Mouse (Mus musculus) ES-Bruce4 (cell line): Measurements from ENCODE around the gene Kcnj6. TPM values are rescaled to one million over a fixed set of nuclear protein-coding genes. Genes with fewer than 3 reads are reported as not detected.

Experiments
- H3K27ac ChIP-seq: 2 replicates; pipeline ENCODE4 v1.5.1; 2012; ENCODE audit warnings: low read length, inconsistent platforms; ENCODE audit not compliant: insufficient read depth
- H3K27me3 ChIP-seq: 2 replicates; pipeline ENCODE4 v1.6.1; 2012; ENCODE audit warnings: mild to moderate bottlenecking, low read length, inconsistent platforms; ENCODE audit not compliant: control insufficient read depth, poor library complexity, insufficient read depth, severe bottlenecking
- H3K36me3 ChIP-seq: 2 replicates; pipeline ENCODE4 v1.6.1; 2012; ENCODE audit warnings: inconsistent platforms, mild to moderate bottlenecking, low read length, moderate library complexity; ENCODE audit not compliant: control insufficient read depth, poor library complexity, insufficient read depth, severe bottlenecking
- H3K4me1 ChIP-seq: one replicate; pipeline ENCODE4 v1.8.1; 2011; ENCODE audit warnings: low read length; ENCODE audit not compliant: control insufficient read depth, insufficient read depth
- H3K4me3 ChIP-seq: 2 replicates; pipeline ENCODE4 v1.5.1; 2011; ENCODE audit warnings: low read depth, mild to moderate bottlenecking, low read length
- H3K9ac ChIP-seq: 2 replicates; pipeline ENCODE4 v1.6.1; 2012; ENCODE audit warnings: low read depth, mild to moderate bottlenecking, inconsistent platforms; ENCODE audit not compliant: poor library complexity, severe bottlenecking
- H3K9me3 ChIP-seq: replicated peaks from 2 replicates; pipeline ENCODE4 v1.6.1; 2012; ENCODE audit warnings: mild to moderate bottlenecking, low read length, inconsistent platforms; ENCODE audit not compliant: control insufficient read depth, poor library complexity, insufficient read depth, severe bottlenecking
- CTCF ChIP-seq: IDR thresholded peaks from one replicate; pipeline ENCODE4 v1.8.1; 2011; ENCODE audit warnings: low read depth, low read length
- EP300 ChIP-seq: IDR thresholded peaks from 2 replicates; pipeline ENCODE4 v1.6.1; 2011; ENCODE audit warnings: low read depth, low read length; ENCODE audit not compliant: insufficient read depth
- POLR2A ChIP-seq: IDR thresholded peaks from one replicate; pipeline ENCODE4 v1.8.1; 2011; ENCODE audit warnings: low read length; ENCODE audit not compliant: insufficient read depth
- polyA plus RNA-seq: library from polyadenylated mRNA; stranded (reverse); fragments of >200 nt; gene quantifications from 2 replicates; pipeline ENCODE4 v1.2.4, GENCODE M21; 2011; ENCODE audit warnings: low read depth; ENCODE audit not compliant: missing spikeins, insufficient read depth, insufficient read length

The Kcnj6 gene
- polyA plus RNA-seq, 1 experiment = not detected

DNA sequence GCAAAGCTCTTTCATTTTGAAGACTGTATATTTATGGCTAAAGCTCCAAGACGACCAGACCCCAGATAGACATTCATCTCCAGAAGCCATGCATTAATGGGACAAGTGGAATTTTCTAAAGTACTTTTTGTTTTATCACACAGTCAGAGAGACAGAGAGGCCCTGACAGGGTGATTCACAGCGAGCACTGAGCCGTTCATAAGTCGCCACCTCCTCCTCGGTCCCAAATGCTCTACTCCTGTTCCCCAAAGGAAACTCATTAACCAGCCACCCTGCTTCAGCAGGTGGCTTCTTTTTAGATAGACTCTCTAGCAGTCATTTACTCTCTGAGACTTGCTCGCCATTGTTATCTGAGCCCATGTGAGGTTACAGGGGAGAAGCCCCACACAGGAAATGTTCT, 72.1 kb downstream of the Kcnj6 start:
- Histone ChIP-seq H3K36me3 (no peaks in the 10 kb centered on the region), H3K4me1 (no peaks in the 10 kb centered on the region), H3K9ac (no peak overlapping the region), H3K27me3 (no peaks in the 10 kb centered on the region), H3K9me3 (no peaks in the 10 kb centered on the region), H3K4me3 (no peak overlapping the region), H3K27ac (no peak overlapping the region)
- TF ChIP-seq EP300 (no peak), CTCF (no peak), POLR2A (no peak)

DNA sequence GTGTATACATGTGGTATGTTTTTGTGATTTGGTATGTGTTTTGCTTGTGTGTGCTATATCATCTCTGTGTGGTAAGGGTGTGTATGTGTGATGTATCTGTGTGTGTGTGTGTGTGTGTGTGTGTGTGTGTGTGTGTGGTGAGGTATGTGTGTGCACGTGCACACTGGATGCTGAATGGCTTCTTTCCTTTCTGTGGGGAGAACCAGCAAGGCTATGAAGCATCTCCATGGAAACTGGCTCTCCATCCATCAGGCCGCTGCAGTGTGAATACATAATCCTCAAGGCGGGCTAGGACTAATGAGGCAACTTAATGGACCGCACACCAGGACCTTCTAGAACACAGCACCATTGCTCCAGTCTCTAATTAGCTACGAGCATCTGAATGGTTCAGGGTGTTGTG, 78.3 kb downstream of the Kcnj6 start:
- H3K36me3 ChIP-seq = no peaks in the 10 kb centered on the region
- no peaks in the 10 kb centered on the region for H3K27me3 ChIP-seq
- no peaks in the 10 kb centered on the region for H3K4me1 ChIP-seq
- H3K27ac ChIP-seq = no peak overlapping the region
- TF ChIP-seq CTCF = no peak
- TF ChIP-seq POLR2A = no peak
- TF ChIP-seq EP300 = no peak
- H3K9me3 ChIP-seq = no peaks in the 10 kb centered on the region
- H3K4me3 ChIP-seq = no peak overlapping the region
- no peak overlapping the region for H3K9ac ChIP-seq

DNA sequence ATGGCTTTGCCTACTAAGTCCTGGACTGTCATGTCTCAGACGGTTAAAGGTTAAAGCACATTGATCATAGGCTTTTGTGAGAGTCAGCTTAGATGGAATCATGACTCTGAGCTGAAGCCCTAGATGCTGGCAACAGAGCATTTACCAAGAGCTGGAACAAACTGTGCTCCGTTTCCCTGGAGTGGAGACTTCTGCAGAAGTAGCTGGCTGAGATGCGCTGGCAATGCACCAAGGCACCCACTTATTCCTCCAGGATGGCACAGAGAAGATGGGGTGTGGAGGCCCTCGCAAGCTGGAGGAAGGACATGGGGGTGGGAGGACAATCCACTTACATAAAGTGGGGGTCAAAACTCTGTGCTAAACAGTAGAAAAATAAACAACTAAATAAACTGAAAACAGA, 91.5 kb downstream of the Kcnj6 start:
- Histone ChIP-seq H3K27ac (no peak overlapping the region), H3K27me3 (no peaks in the 10 kb centered on the region), H3K9ac (no peak overlapping the region), H3K4me3 (no peak overlapping the region), H3K4me1 (no peaks in the 10 kb centered on the region), H3K9me3 (no peaks in the 10 kb centered on the region), H3K36me3 (no peaks in the 10 kb centered on the region)
- TF ChIP-seq CTCF = no peak
- TF ChIP-seq POLR2A = no peak
- no peak for TF ChIP-seq EP300

- Histone ChIP-seq H3K4me1 (no peaks in the 10 kb centered on the region), H3K27ac (no peak overlapping the region), H3K27me3 (no peaks in the 10 kb centered on the region), H3K9ac (no peak overlapping the region), H3K36me3 (no peaks in the 10 kb centered on the region), H3K4me3 (no peak overlapping the region), H3K9me3 (no peaks in the 10 kb centered on the region)
- TF ChIP-seq POLR2A = no peak
- TF ChIP-seq EP300 = no peak
- TF ChIP-seq CTCF = no peak
Observed at GRCm38 (mm10) chr16:94898832-94899231, 98.7 kb downstream of the Kcnj6 start.

DNA sequence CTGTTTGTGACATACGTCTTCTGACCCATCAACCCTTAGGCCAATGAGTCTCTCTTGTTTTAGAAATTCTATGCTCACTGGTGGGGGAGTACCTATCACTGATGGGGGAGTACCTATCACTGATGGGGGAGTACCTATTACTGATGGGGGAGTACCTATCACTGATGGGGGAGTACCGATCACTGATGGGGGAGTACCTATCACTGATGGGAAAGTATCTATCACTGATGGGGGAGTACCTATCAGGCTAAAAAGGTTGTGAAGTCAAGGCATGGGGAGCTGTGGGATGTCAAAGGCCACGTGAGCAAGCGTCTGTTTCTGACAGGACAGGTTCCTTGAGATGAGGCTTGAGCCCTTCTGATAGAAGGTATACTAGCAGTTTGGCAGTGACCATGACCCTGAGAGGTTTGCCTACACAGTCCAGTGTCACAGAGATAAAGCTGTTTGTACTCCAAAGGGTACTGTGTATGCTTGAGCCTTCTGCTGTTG, 105.3 kb downstream of the Kcnj6 start:
- Histone ChIP-seq H3K9ac (no peak overlapping the region), H3K27ac (no peak overlapping the region), H3K4me1 (no peaks in the 10 kb centered on the region), H3K36me3 (no peaks in the 10 kb centered on the region), H3K4me3 (no peak overlapping the region), H3K9me3 (no peaks in the 10 kb centered on the region), H3K27me3 (no peaks in the 10 kb centered on the region)
- no peak for TF ChIP-seq POLR2A
- no peak for TF ChIP-seq CTCF
- TF ChIP-seq EP300 = no peak

DNA sequence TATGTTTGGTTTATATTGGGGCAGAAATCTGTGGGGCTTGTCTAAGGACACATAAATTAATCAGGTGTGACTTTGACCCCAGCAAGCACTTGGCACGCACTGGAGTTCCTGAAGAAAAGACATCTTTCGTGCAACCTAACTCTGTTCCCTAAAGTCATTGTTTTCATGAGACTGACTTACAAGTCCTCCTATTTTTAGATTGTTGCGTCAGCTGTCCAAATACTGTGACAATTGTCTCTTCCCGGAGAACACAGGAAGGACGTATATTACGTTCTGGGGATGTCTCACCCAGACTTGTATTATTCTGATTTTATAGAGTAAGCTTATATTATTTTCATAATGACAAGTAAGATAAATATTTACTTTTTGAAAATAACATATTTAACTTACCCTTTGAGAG, 106.9 kb downstream of the Kcnj6 start:
- no peak overlapping the region for H3K9ac ChIP-seq
- TF ChIP-seq EP300 (no peak), POLR2A (no peak), CTCF (no peak)
- H3K36me3 ChIP-seq = no peaks in the 10 kb centered on the region
- no peak overlapping the region for H3K4me3 ChIP-seq
- no peak overlapping the region for H3K27ac ChIP-seq
- H3K27me3 ChIP-seq = no peaks in the 10 kb centered on the region
- H3K4me1 ChIP-seq = no peaks in the 10 kb centered on the region
- H3K9me3 ChIP-seq = no peaks in the 10 kb centered on the region
